Mouse (Mus musculus): ENCODE measurements around the gene Aak1. TPM values are rescaled to one million over a fixed set of nuclear protein-coding genes. Genes with fewer than 3 reads are reported as not detected.

Gene Aak1
- polyA plus RNA-seq, 1 experiment from 2014 or later: 7.3 TPM

DNA sequence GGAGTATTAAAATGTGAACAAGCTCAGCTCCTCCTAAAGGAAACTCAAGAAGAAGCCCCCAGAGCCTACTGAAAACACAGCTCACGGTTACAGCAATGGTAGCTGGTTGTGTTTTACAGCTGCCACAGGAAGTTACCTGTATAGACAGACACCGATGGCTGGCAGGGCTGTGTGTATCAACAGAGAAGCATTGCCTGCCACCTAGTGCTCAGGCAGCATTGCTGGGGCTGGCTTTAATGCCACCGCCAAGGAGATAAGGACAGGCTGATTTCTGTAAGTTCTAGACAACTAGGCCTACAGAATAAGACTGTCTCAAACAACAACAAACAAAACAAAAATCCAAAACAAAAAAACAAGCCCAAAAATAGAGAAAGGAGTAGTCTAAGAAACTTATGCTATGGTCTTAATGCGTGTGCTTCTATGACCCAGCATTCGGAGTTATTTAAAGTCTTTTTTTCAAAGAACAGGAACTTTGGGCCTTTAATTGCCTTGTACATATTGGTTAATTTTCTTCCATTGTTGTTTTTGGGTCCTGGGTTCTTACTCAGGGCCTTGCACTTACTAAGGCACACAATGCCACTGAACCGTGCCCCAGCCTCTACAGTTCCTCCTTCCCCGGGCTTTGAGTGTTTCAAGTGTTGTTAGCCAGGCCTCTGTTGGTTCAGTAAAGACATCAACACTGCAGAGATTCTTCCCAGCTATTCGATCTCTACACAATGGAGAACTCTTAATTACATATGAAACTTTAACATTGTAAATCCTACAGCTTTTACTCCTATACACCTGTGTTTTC is 136.2 kb downstream of the Aak1 start:
- Histone ChIP-seq H3K27me3 (ENCODE audit: insufficient read depth, low read length) (no peaks in the 10 kb centered on the region), H3K4me1 (replicated peaks; ENCODE audit: insufficient read depth, low read length) (no peaks in the 10 kb centered on the region), H3K9ac (ENCODE audit: low read depth, low read length) (no peak overlapping the region), H3K36me3 (ENCODE audit: insufficient read depth, low read length) (no peaks in the 10 kb centered on the region), H3K4me2 (ENCODE audit: low read length) (no peak overlapping the region), H3K4me3 (replicated peaks; ENCODE audit: low read depth, low read length) (no peak overlapping the region), H3K9me3 (replicated peaks; ENCODE audit: low read length) (no peaks in the 10 kb centered on the region), H3K27ac (no peak overlapping the region)
- ATAC-seq (replicated peaks; ENCODE audit: low FRiP score, low read depth) (no peak), DNase-seq (ENCODE audit: low spot score) (no peak)
- TF ChIP-seq CTCF (IDR thresholded peaks at IDR 0.05; ENCODE audit: low read depth): peak; percentile 49
- 84% methylated on average over 8 of the region's 8 CpGs for WGBS

DNA sequence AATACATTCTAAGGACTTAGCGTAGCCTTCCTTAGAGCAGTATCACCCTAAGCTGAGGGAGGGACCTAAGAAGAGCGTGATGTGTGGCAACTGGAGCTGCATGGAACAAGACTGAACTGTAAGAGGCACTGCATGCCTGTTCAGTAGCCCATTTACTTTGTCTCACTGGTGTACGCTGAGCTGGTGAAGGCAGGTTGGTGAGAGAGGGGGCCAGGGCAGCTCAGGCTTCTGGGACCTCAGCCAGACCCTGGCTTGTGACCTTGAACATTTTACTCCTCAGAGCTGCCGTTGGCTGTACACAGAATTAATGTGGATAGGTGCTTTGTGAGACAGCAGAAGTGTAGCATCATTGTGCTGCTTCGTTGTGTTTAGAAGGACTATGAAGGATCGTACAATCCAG is 140.3 kb downstream of the Aak1 start:
- no peak overlapping the region for H3K4me3 ChIP-seq (replicated peaks; ENCODE audit: low read depth, low read length)
- WGBS: 82% methylated on average over 6 of the region's 6 CpGs
- no peak for ATAC-seq (replicated peaks; ENCODE audit: low FRiP score, low read depth)
- H3K27me3 ChIP-seq (ENCODE audit: insufficient read depth, low read length): no peaks in the 10 kb centered on the region
- no peak overlapping the region for H3K4me2 ChIP-seq (ENCODE audit: low read length)
- H3K9me3 ChIP-seq (replicated peaks; ENCODE audit: low read length): no peaks in the 10 kb centered on the region
- no peak overlapping the region for H3K27ac ChIP-seq
- H3K4me1 ChIP-seq (replicated peaks; ENCODE audit: insufficient read depth, low read length): no peaks in the 10 kb centered on the region
- no peaks in the 10 kb centered on the region for H3K36me3 ChIP-seq (ENCODE audit: insufficient read depth, low read length)
- H3K9ac ChIP-seq (ENCODE audit: low read depth, low read length): no peak overlapping the region
- no peak for DNase-seq (ENCODE audit: low spot score)
- no peak for TF ChIP-seq CTCF (IDR thresholded peaks at IDR 0.05; ENCODE audit: low read depth)

DNA sequence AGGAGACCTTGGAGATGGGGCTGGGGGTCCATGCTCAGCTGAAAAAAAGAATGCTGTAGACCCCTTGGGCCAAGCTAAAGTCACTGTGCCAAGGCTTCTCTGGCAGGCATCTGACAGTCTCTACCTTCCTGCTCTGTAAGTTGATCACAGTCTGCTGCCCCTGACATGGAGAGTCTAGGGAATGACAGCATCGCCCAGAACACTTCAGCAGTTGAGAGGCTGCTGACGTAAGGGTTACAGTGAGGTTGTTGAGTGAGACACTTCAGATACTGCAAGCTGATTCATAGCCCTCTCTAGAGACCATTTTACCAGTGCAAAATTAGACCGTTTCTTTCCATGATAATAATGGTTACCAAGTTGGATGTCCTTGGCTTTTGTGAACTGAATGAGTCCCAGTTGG is 141.7 kb downstream of the Aak1 start:
- DNase-seq (ENCODE audit: low spot score) (no peak), ATAC-seq (replicated peaks; ENCODE audit: low FRiP score, low read depth) (no peak)
- no peak for TF ChIP-seq CTCF (IDR thresholded peaks at IDR 0.05; ENCODE audit: low read depth)

DNA sequence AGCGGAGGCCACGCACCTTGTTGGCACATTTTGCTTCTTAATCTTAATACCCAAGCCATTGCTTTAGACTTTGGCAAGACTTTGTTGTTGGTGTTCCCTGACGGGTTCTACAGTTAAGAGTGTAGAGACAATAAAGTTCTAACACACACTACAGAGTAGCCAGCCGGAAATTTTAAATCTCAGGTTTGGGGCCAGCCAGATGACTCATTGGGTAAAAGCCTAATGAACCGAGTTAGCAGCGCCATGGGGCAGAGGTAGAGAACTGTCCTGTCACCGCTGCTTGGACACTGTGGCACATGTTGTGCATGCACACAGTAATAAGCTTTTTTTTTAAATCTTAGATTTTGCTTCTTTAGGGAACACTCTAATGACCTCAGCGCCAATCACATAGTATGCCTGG is 143.0 kb downstream of the Aak1 start:
- ATAC-seq (replicated peaks; ENCODE audit: low FRiP score, low read depth) (no peak), DNase-seq (ENCODE audit: low spot score) (no peak)
- Histone ChIP-seq H3K4me1 (replicated peaks; ENCODE audit: insufficient read depth, low read length) (no peaks in the 10 kb centered on the region), H3K27me3 (ENCODE audit: insufficient read depth, low read length) (no peaks in the 10 kb centered on the region), H3K27ac (no peak overlapping the region), H3K9me3 (replicated peaks; ENCODE audit: low read length) (no peaks in the 10 kb centered on the region), H3K4me2 (ENCODE audit: low read length) (no peak overlapping the region), H3K9ac (ENCODE audit: low read depth, low read length) (no peak overlapping the region), H3K4me3 (replicated peaks; ENCODE audit: low read depth, low read length) (no peak overlapping the region), H3K36me3 (ENCODE audit: insufficient read depth, low read length) (peaks cover 11% of the 10 kb centered on the region; the same call in 1 of the 2 replicates)
- TF ChIP-seq CTCF (IDR thresholded peaks at IDR 0.05; ENCODE audit: low read depth): no peak
- 82% methylated on average over 8 of the region's 8 CpGs for WGBS

More for the DNA sequence above, 141.7 kb downstream of the Aak1 start:
- Histone ChIP-seq H3K36me3 (ENCODE audit: insufficient read depth, low read length) (peaks cover 3% of the 10 kb centered on the region; the same call in 1 of the 2 replicates), H3K4me1 (replicated peaks; ENCODE audit: insufficient read depth, low read length) (no peaks in the 10 kb centered on the region), H3K9ac (ENCODE audit: low read depth, low read length) (no peak overlapping the region), H3K27ac (no peak overlapping the region), H3K4me3 (replicated peaks; ENCODE audit: low read depth, low read length) (no peak overlapping the region), H3K4me2 (ENCODE audit: low read length) (no peak overlapping the region), H3K27me3 (ENCODE audit: insufficient read depth, low read length) (no peaks in the 10 kb centered on the region), H3K9me3 (replicated peaks; ENCODE audit: low read length) (no peaks in the 10 kb centered on the region)
- WGBS: 93% methylated on average over 3 of the region's 3 CpGs

DNA sequence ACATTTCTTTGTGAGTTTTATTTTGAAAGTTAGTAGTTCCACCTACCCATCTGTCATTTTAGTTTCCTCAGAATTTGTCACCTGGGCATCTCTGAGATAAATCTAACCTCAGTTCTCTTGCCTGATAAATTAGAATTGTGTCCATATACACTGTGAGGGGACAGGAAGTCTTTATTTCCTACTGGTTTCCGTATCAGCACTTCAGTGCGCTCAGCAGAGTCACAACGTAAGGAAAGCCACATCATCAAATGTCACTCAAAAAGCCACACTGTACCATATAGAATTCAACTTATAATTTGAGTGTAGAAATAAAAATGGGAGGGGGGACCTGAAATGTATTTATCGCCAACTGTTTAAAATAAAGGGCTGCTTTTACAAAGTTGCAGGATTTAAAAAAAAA is 144.9 kb downstream of the Aak1 start:
- whole genome bisulfite sequencing: 78% methylated on average over 4 of the region's 4 CpGs
- H3K36me3 ChIP-seq (ENCODE audit: insufficient read depth, low read length): peaks cover 13% of the 10 kb centered on the region
- H3K4me2 ChIP-seq (ENCODE audit: low read length): no peak overlapping the region
- H3K4me3 ChIP-seq (replicated peaks; ENCODE audit: low read depth, low read length): no peak overlapping the region
- no peaks in the 10 kb centered on the region for H3K9me3 ChIP-seq (replicated peaks; ENCODE audit: low read length)
- no peak for TF ChIP-seq CTCF (IDR thresholded peaks at IDR 0.05; ENCODE audit: low read depth)
- DNase-seq (ENCODE audit: low spot score) (no peak), ATAC-seq (replicated peaks; ENCODE audit: low FRiP score, low read depth) (no peak)
- H3K27me3 ChIP-seq (ENCODE audit: insufficient read depth, low read length): no peaks in the 10 kb centered on the region
- no peak overlapping the region for H3K27ac ChIP-seq
- H3K4me1 ChIP-seq (replicated peaks; ENCODE audit: insufficient read depth, low read length): no peaks in the 10 kb centered on the region
- H3K9ac ChIP-seq (ENCODE audit: low read depth, low read length): no peak overlapping the region

DNA sequence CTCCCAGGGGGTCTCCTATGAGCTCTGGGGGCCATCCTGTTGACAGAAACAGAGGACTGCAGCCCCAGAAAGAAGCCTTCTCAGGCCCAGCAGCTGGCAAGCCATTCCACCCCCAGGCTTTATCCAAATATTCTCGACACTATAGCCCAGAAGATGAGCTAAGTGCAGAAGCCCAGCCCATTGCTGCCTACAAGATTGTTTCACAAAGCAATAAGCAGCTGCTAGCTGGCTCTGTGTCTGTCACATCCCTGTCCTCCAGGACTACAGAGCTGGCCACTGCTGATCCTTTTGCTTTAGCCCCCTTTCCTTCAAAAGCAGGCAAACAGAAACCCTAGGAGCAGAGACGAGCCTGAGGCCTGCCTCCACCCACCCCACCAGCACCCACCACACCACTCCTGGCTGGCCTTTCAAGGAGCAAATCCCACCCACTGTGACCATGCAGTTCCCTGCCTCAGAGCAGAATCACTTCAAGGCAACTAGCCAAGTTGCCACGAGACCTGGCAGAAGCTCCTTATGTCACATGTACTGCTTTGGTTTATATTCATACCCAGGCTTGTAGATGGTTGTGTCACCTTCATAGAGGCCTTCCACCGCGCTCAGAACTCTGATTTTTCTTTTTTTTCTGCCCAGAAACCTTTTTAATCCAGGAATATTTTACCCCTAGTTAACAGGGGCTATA is 147.5 kb downstream of the Aak1 start:
- Histone ChIP-seq H3K9me3 (replicated peaks; ENCODE audit: low read length) (no peaks in the 10 kb centered on the region), H3K36me3 (ENCODE audit: insufficient read depth, low read length) (peaks cover 13% of the 10 kb centered on the region), H3K27me3 (ENCODE audit: insufficient read depth, low read length) (no peaks in the 10 kb centered on the region), H3K27ac (no peak overlapping the region), H3K4me2 (ENCODE audit: low read length) (no peak overlapping the region), H3K9ac (ENCODE audit: low read depth, low read length) (no peak overlapping the region), H3K4me3 (replicated peaks; ENCODE audit: low read depth, low read length) (no peak overlapping the region), H3K4me1 (replicated peaks; ENCODE audit: insufficient read depth, low read length) (no peaks in the 10 kb centered on the region)
- no peak for ATAC-seq (replicated peaks; ENCODE audit: low FRiP score, low read depth)
- no peak for TF ChIP-seq CTCF (IDR thresholded peaks at IDR 0.05; ENCODE audit: low read depth)
- 83% methylated on average over 5 of the region's 5 CpGs for whole genome bisulfite sequencing
- DNase-seq (ENCODE audit: low spot score): no peak

Data from kidney, postnatal 0 days (tissue).